Mouse (Mus musculus): ENCODE data around the gene Abca4.

DNA sequence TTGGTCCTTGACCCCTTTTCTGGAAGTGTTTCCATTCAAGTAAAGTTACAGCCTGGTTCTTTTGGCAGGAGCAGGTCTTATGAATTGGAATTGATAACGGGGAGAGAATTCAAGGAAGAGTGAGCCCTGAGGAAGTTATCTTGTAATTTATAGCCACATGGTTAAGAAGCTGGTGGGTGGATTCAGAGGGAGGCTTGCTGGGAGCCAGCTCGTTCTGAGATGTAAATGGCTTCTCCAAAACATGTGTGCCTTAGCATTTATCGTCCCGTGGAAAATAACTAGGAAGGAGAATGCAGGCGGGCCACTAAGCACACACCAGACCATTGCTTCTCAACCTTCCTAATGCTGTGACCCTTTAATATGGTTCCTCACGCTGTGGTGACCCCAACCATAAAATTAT lies 34.9 kb downstream of the Abca4 start:
- TF ChIP-seq CTCF (IDR thresholded peaks at IDR 0.05; ENCODE audit: low read depth) (no peak), EP300 (optimal IDR thresholded peaks at IDR 0.05) (no peak)
